Mouse (Mus musculus) natural killer cell, adult 2 months (primary cell): ENCODE data around the gene Ticam1.
A peak's percentile ranks its signal among the peaks of the same experiment; 100 is the strongest.

Source experiments
- DNase-seq, 2 experiments: peaks; one replicate each; pipeline ENCODE4 v3.0.0; 2022; ENCODE audit warnings: low spot score in 2 of 2

The Ticam1 gene

DNA sequence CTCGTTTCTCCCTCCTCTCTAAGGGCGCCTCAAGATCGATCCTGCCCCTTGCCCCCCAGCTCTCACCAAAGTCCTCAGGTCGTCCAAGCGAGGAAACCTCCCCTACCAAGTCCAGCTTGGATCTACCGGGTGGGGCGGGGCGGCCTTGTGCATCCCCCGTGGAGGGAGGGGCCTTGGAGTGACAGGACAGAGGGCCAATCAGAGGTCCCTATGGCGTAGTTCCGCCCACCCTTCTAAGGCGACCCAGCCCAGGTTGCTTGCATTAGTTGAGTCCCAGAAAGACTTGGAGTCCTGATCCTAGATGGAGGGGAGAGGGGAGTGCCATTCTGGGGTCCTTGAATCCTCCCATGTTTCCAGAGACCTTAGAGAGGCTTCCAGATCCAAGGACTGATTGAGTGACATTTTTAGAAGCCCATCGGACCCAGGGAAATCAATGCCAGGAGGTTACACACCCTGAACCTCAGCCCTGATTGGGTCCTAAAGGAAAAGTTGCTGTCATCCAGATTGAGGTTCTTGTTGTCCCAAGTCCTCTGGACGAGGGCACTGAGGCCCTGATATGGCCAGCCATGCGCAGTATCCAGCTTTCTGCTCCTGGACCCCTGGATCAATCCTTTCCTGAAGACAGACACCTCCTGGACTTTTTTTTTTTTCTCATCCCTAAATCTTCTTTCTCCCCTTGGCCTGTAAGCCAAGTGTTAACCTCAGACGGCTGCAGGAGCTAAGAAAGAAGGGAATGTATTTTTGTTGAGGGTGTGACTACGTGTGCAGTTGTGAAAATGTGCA, 14.0 kb upstream of the Ticam1 start:
- peak; percentile 78 to 86 for DNase-seq

DNA sequence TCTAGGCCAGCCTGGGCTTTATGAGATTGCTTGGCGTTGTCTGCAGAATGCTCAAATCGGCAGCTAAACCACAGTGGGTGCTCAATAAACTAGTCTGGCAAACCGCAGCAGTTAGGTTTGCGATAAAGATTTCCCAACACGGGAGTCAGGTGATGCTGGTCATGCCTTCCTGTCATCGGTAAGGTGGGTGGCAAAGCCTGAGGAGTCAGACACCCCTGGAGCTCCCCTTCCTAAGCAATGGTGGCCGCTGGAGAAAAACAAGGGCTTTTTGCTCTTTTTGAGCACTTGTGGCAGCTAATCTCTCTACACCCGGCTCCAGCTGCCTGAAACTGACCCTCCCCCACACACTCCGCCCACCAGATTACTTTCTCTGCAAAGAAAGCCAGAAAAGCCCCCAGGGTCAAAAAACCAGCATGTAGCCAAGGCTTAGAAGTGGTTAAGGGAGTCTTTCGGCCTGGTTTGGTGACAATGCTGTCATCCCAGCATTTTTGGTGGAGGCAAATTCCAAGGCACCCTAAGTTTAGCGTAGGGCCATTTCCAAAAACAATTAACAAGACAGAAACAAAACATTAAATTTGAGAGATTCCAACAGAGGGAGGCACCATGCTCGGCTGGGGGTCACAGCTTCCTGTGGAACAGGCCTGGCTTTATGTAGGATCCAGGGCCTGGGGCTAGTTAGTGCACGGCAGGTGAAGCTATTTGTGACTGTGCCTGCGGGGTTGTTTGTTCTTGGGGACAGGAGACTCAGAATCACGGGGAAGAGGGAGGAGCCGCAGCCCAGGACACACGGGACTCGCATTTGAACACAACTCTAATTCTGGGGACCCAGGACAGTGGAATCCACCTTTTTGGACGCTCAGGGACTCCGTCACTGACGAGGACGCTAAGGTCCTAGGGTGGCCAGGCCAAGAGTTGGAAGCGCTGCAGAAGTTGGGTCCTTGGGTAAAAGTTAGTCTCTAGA, 13.1 kb upstream of the Ticam1 start:
- peak; percentile 63 to 68 for DNase-seq

DNA sequence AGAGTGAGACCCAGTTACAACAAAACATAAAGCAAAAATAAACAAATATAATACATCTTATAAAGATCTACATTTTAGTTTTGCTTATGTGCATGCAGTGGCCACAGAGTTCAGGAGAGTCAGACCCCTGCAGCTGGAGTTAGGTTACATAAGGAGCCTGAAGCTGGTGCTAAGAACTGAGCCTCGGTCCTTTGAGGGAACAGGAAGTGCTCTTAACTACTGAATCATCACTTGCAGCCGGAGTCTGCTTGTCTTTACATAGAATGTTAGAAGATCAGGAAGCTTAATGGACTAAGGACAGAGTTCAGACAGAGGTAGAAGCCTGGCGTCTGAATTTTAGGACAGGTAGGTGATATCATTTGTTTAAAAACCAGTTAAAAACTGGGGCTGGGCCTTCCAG, 12.3 kb upstream of the Ticam1 start:
- no peak for DNase-seq

DNA sequence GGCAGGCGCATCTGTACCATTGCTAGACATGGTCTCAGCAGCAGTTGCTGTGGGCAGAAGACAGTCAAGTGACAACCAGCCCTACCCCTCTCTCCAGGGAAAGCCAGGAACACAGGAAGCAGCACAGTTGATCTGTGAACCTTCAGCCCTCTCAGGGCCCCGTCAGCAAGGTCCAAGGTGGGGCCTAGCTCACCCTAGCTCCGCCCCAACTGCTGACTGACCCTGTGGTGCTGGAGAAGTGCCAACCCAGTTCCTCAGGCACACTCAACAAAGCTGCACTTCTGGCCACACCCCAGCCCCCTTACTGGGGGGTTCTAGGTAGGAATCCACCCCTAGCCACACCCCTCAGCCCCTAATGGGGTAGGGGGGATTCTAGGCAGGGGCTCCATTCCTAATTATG, 11.2 kb upstream of the Ticam1 start:
- no peak for DNase-seq

DNA sequence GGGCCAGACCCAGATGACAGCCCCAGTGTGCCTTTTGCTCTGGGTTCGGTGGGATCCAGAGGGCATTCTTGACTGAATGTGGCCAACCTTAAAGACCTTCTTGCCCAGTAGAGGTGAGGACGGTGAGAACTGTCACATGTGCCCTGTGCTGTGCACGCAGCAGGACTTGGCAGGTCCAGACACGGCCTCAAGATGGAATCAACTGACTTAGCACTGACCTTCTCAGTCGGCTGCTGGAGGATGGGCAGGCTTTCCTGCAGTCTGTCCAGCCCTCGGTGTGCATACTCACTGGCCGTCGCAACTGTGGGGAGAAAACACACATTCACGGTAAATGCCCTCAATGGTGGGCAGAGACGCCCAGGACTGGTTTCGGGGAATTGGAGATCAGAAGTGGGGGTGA, 9.4 kb upstream of the Ticam1 start:
- no peak for DNase-seq

DNA sequence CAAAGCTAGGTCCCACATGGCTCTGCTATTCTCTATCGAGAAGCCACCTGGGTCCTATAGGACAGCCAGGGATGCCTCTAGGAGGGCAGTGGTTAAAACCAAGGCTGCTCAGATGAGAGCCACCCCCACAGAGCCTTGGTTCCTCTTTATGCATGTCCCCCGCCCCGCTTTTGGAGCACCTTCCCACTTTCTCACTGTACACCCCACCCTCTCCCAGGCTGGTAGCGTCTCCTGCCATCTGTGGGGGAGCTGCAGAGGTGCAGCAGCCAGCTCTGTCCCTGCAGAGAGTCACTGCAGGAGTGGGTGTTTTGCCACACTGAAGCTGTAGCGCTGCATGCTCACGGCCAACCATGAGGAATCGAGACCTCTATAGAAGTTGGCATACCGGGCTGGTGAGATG, 6.7 kb upstream of the Ticam1 start:
- DNase-seq = no peak

DNA sequence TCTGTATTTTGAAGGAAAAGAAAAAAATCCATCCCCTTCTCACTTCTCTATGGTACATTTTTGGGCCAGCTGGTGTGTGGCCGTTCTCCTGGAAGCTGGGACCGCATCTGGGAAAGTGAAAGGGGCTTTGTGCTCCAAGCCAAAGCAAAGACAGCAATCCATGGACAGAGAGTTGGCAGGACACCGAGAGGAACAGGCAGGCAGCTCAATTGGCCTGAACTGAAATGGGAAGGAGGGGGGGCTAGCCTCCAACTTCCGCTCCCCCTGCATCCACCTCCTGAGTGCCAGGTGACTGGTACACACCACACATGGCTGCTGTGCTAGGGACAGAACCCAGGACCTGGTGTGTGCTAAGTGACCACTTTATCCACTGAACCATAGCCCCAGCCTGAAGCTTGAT, 6.2 kb upstream of the Ticam1 start:
- DNase-seq = no peak

DNA sequence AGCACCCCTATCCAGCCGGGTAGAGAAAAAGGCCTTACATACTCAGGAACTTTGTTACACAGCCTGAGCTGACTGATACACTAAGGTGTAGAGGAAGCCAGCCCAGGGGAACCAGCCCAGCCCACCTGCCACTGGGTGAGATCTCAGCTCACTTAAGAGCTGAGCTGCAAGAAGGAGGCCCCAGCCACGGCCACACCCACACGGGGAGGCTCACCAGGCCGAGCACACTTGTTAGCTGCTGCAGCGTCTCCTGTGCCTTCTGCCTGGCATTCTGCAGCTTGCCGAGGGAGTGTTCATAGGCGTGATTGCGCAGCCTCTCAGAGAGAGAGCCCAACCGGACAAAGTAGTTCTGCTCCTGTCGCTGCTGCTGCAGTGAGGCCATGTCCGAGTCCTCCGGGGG, 4.6 kb upstream of the Ticam1 start:
- no peak for DNase-seq

DNA sequence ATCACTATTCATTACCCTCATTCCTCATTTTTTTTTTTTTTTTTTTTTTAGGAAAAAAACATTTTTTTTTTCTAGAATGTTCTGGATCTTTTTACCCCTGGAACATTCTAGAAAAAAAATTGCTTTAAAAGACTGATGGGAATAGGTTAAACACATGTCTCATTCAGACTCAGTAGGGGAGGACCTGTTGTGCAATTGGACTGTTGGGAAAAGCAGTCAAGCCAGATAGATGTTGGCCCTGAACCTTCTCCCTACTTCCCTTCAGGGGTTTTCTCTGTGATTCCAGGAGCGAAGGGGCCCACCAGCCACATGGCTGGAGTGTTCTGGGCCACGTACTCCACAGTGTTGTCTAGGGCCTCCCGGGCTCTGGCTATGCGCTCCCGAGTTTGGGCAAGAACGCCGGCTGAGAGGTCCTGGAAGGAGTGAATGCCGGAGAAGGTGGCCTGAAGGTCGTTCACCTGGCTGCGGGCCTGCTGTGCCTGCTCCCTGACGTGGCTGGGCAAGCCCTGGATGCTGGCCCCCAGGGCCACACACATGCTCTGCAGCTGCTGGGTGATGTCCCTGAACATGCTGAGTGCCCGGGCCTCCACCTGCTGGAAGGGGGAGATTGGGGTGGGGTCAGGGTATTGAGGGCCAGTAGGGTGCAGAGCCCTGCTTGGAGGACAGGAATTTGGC, 3.0 kb upstream of the Ticam1 start:
- DNase-seq = no peak

DNA sequence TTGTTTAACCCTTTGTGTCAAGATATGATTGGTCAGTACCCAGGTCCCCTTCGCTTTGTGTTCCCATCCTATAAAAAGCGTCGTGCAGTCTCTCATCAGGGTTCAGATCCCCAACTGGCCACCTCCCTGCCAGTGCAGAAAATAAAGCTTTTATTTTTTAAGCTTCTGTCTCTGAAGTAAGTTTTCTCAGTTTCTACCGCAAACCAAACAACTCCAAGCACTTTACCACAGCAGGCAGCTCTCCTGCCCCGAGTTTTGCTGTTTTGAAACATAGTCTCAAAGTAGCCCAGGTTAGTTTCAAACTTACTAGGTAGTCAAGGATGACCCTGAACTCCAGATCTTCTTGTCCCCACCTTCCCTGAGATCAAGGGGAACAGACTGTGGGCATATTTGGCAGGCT, 1.8 kb upstream of the Ticam1 start:
- DNase-seq = no peak

DNA sequence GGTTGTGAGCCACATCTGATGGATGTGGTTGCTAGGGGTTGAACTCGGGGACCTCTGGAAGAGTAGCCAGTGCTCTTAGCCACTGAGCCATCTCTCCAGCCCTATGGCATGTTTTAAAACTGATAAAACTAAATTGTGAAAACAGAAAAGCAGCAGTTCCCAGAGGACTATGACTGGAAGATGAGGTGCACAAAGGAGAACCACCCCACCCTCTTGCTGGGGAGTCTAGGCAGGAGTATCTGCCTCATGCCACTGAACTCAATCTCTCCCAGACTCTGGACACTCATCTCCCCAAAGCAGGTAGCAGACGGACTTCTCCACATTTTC, 944 bp upstream of the Ticam1 start:
- DNase-seq = no peak

DNA sequence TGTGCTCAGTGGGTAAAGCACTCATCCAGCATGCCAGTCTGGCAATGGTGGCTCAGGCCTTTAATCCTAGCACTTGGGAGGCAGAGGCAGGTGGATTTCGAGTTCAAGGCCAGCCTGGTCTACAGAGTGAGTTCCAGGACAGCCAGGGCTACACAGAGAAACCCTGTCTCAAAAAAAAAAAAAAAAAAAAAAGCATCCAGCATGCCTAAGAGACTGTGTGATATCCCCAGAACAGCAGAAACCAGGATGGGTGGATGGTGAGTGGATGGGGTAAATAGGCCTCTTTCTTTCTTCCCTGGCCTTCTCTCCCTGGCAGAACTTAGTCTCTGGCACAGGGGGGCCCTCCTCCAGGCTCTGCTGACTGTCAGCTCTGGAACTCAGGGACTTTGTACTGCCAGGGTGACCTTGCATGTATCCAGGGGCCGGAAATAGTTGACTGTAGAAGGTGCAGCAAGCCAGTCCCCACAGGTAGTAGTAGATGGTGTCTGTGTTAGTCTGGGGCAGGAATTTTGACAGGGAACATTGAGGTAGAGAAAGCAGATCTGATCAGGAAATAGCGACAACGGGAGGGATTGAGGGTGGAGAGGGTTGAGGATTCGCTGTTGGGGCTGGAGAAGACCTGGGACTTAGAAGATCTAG, 625 bp downstream of the Ticam1 start:
- no peak for DNase-seq

DNA sequence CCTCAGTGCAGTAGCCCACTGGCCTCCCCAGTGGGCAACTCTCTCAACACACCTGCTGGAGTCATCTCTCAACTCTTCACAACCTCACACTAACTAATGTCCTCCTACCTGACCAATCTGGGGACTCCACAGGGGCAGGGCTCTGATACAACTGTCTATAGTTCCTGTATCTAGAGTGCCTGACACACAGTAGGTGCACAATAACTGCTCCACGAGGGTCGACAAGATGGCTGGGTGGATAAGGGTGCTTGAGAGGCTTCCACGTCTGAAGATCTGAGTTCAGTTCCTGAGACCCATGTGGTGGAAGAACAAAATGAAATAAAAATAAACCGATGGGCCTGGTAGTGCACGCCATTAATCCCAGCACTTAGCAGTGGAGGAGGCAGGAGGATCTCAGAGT, 2.6 kb downstream of the Ticam1 start:
- DNase-seq = no peak

DNA sequence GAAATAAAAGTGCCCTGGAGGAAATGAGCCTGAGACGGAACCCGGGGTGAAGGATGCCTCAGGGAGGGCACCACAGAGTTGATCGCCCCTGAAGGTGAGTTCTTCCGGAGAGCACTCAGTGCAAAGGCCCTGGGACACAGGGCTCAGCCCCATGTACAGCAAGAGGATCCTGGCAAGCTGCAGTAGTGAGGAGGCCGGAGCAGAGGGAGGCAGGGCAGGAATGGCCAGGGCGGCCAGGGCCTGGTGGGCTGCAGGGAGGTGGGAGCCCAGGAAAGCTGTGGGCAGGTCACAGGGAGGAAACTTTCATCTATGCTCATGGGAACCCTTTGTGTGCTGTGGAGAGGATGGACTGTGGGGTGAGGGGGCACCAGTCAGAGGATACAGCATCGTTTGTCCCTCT, 3.1 kb downstream of the Ticam1 start:
- no peak for DNase-seq

DNA sequence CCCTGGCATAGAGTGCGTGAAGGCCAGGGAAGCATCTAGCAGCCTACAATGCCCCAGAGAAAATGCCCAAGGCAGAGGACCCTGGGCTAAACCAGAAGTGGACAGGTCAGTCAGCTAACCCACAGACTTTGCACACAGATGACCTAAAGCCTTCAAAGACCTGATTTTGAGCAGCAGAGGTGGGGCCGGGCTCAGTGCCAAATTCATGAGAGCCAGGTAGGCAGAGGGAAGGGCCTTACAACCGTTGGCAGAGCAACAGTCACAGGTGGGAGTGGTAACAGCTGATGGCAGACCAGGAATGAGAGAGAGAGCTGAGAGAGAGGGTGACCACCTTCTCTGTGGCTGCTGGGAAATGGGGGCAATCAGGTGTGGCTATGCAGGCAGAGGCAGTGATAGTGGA, 3.9 kb downstream of the Ticam1 start:
- DNase-seq = no peak

DNA sequence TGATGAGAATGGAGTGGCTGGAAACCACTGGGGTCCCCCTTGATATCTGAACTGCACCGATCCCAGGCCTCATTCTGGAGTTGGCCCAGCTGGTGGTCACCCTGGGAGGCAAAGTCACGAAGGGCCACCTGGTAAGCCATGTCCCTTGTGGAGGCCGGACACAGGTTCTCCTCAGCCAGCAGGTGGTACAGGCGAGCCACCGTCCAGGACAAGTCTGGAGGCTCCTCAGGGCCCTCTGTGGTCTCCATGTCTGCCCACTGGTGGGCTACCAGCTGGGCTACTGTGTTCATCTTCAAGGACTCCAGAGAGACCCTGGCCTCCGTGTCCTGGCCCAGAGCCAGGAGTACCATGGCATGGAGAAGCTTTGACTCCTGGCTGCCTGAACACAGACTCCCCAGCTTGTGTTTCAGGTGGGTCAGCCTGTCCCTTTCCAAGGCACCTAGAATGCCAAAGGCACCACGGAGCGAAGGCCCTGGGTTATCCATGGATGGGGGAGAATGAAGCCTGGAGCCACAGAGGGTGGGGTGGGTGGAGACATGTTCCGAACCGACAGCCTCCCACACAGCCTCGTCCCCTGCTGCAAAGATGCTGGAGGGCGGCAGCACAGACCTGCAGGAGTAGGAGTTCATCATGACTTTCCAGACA, 4.9 kb downstream of the Ticam1 start:
- DNase-seq = no peak

DNA sequence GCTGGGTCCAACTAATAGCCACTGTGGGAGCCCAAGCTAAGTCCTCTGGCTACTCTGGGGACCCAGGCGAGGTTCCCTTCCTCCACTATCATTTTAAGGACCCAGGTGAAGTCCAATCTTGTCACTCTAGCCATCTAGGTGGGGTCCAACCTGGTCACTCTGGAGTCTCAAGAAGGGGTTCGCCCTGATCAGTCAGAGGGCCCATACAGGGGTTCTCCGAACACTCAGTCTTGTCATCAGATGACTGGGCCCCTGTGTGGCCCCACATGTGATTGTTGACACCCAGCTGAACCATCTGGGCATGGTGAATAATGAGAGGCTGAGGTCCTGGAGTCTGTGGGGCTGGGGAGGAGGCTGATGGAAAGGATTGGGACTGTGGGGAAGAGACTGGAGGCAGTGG, 6.8 kb downstream of the Ticam1 start:
- no peak for DNase-seq

DNA sequence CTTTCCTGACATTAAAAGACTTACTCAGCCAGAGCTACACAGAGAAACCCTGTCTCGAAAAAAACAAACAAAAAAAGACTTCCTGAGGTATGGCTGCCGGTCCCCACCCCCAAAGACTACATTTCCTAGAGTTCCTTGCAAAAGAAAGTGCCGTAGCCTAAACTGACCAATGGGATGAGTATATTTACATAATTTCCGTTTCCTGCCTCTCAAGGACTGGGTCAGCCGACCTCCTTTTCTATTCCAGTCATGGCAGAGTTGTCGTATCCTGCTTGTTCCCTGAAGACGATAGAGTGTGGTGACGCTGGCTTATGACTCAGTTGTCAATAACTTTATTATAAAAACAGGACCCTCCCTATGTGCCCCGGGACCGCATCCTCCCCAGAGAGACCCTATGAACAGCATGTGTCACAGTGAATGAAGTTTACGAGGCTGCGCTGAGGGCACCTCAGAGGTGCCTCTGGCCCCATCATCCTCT, 7.4 kb downstream of the Ticam1 start:
- peak; percentile 61 to 71 for DNase-seq

DNA sequence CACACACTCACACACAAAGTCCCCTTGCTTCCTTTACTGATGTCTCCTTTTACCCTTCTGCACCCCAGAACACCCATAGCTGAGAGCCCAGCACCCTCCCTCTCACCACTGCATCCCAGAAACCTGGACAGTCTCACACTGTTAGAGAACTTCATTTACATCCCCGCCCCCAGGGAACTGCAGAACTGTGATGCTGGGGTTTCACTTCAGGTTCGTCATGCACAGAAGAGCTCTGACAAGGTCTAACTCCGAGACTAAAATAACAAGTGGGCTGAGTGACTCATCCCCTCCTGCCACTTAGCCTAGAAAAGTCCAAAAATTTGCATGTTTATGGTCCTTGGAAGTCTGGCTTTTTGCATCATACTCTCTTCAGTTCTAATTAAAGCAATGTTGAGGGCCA, 10.3 kb downstream of the Ticam1 start:
- DNase-seq = peak in 1 of 2 experiments; percentile 82

DNA sequence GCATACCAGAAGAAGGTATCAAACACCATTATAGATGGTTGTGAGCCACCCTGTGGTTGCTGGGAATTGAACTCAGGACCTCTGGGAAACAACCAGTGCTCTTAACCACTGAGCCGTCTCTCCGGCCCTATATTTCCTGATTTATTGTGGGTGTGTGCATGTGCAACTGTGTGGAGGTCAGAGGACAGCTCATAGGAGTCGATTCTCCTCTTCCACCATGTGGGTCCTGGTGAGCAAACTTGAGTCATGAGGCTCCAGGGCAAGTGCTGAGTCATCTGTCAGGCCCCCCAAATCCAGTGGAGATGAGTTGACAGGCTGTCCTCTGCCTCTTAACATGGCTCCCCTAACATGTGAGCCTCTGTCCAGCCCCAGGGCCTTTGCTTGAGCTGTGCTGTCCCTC, 10.7 kb downstream of the Ticam1 start:
- DNase-seq = no peak

DNA sequence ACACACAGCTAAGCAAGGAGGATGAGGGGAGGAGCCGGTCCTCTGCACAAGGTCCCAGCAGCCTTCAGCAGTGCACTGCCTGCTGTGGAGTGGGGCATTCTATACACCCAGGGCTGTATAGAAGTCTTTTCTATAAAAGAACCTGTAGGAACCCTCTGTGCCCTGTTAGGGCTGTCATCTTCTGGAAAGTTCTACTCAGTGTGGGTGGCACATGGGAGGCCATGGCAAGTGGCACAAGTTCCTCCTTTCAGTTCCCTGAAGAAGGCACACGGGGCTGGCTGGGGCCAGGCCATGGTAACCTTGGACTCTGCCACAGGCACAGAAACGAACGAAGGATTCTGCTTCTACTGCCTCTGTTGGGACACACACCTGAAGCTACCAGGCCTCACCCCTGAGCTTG, 11.6 kb downstream of the Ticam1 start:
- peak in 1 of 2 experiments; percentile 42 for DNase-seq
